Mouse (Mus musculus) left cerebral cortex, postnatal 10 days (tissue): ENCODE results near the gene Defb13. TPM values are rescaled to one million over a fixed set of nuclear protein-coding genes. Genes with fewer than 3 reads are reported as not detected.
A peak's percentile ranks its signal among the peaks of the same experiment; 100 is the strongest.
"Not testable (repeated sequence)": the region's sequence is repeated elsewhere in the genome, so short reads cannot be mapped to it uniquely, and the experiment has no call there.

Experiments used
- DNase-seq, 2 experiments: peaks; one replicate each; pipeline ENCODE4 v3.0.0; 2021 to 2022; ENCODE audit warnings: low spot score in 2 of 2, mixed read lengths in 1 of 2; ENCODE audit errors: extremely low spot score in 1 of 2
- intact Hi-C: fragments of 180-260 bp; cut with DNase I; formaldehyde crosslinking; loops from one replicate; pipeline ENCODE4 v1.15.1; 2025
- total RNA-seq, 2 experiments: library from RNA; stranded (reverse); gene quantifications; 2 replicates each; pipeline ENCODE4 v1.2.3; 2021

Defb13 gene
- total RNA-seq, result not detected

DNA sequence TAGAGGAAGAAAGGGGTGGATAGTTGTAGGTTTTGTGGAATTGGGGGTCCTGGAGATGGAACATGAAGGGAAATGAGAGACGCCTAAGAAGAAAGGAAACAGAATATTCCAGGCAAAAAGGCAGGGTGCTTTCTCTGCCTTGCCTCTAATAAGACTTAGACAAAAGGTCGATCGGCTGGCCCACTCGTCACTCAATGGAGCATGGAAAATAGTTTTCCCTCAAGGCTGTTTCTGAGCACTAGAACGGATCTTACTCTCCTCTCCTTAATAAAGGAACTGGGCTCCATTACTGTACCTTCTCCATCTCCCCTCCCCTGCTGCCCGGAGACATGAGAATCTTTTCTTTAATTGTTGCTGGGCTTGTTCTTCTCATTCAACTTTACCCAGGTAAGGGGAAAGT, at the start of gene Defb13:
TSS of gene Defb13 (plus strand) at position 301 of the 400 bp plus-strand sequence.
- intact Hi-C loops, result no loop called here
- DNase-seq, result no peak

- DNase-seq, intact Hi-C loops: not testable (repeated sequence)
Observed at GRCm38 (mm10) chr8:21906290-21906689, 40.3 kb upstream of the Defb13 start, which contains the start of gene Defb11. TSS of gene Defb11 (minus strand) at chr8:21906412.

DNA sequence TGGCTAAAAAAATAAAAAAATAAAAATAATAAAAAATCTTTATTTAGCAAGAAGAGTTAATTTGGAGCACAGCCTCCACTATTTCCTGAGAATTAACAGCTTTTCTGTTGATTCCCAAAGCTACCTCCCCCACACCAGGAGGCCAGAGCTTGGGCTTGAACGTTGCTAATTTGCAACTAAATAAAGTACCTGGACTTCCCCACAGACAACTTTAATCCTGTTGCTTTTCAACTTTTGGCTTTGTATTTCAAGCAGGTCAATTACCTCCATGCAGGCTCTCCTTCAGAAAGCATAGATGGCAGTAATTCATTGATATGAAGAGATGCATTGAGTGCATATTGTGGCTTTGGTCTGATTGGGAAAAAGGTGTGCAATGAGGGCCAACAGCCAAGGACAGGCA, 34.6 kb upstream of the Defb13 start:
- intact Hi-C loops, result no loop called here
- no peak for DNase-seq

DNA sequence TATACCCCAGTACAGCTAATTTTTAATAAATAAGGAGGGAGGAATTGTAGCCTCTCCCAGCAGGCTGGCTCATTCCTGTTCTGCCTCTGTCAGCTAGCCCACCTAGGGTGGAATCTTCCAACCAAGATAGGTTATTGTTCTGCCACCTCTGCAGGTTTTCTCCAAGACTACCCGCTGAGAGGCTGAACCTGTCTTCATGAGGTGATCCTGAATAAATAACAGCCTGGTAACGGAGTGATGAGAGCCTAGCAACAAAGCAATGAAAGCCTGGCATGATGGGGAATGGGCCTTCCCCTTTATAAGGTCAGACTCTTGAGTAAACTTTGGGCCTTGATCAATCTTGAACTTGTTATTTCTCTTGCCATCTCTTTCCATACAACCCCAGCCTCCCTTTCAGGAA, 34.0 kb upstream of the Defb13 start:
- intact Hi-C loops, result no loop called here
- DNase-seq, result no peak

DNA sequence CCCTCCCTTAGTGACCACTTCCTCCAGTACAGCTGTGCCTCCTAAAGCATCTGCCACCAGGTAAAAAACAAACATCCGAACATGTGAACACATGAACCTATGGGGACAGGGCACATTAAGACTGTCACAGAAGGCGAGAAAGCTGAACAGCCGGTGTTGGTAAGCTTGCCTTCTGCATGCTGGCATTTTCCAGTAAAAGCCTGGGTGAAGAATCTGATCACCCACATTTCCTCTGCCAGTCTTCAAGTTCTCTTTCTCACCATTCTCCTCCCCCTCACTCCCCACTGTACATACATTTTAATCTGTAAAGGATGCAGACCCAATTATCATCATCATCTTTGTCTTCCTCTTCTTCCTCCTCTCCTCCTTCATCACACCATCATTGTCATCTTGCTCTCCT, 30.9 kb upstream of the Defb13 start:
- intact Hi-C loops, result no loop called here
- DNase-seq, result no peak

DNA sequence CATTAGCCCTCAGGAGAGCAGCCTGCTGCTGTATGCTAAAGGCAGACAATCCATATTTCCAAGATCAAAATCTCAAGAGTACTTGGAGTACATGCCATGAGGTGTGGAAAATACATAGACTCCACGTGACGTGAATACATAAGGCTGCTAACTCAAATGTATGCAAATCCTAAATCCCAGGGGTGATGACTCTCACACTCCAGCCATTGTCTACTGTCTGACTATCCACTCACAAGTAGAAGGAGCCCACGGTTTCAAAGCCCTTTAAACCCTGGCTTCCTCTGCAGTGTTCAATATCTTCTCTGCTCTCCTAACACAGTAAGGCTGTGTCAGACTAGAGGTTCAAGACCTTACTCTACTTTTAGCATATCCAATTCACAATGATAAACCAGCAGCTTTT, 15.8 kb upstream of the Defb13 start:
- DNase-seq, intact Hi-C loops: not testable (repeated sequence)

DNA sequence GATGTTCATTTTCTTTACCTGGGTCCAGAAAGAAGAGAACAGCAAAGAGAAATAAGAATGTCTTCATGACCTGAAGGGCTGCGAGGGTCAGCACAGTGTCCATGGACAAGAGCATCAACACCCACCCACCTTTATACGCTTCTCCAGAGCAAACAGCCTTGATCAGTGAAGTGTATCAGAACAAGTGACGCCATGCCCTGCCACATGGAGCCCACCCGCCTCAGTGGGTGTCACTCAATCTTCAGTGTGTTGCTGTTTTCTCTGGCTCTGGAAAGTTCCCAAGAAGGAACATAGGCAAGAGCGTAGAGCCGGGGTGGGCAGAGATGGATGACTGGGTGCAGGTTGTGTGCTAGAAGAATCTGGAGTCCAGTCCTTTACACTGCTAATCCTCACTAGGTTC, 14.0 kb upstream of the Defb13 start, which contains the start of gene Defb15:
TSS of gene Defb15 (minus strand) at position 101 of the 400 bp plus-strand sequence.
- DNase-seq, result no peak
- intact Hi-C loops, result no loop called here

GRCm38 (mm10) chr8:21938052-21938451, 8.5 kb upstream of the Defb13 start, which contains the start of gene Defb35:
TSS of gene Defb35 (plus strand) at chr8:21938352.
- intact Hi-C loops, DNase-seq: not testable (repeated sequence)

GRCm38 (mm10) chr8:21947311-21948017, 902 bp downstream of the Defb13 start:
- DNase-seq, result no peak
- intact Hi-C loops, result no loop called here

DNA sequence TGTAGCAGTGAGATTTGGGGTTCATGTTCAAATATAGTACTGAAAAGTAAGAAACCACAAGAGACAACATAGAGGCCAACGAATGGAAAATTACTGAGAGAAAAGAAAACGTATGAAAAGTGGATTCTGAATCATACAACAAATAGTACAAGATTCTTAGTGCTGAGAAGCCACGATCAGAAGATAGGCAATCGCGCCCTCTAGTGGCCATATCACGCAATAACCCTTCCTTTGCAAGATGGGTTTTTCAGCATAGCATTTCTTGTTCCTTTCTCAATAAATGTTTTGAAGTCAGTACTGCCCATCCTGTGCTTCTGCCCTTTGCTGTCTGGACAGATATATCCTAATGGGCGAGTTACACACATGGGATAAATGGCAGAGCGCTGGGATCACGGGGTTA, 8.8 kb downstream of the Defb13 start:
- intact Hi-C loops, result loop anchor here (5.0 kb wide), 1 partner anchor 198 kb away; no protein-coding TSS in a partner anchor
- peak; percentile 31 to 54 for DNase-seq

GRCm38 (mm10) chr8:21956336-21956735, 9.8 kb downstream of the Defb13 start:
- no peak for DNase-seq
- intact Hi-C loops, result loop anchor here (5.0 kb wide), 1 partner anchor 199 kb away; no protein-coding TSS in a partner anchor

GRCm38 (mm10) chr8:21958414-21958813, 11.9 kb downstream of the Defb13 start, which contains the start of gene Fam90a1a:
TSS of gene Fam90a1a (plus strand) at chr8:21958714.
- intact Hi-C loops, result loop anchor here (5.0 kb wide), 1 partner anchor 201 kb away; no protein-coding TSS in a partner anchor
- no peak for DNase-seq

DNA sequence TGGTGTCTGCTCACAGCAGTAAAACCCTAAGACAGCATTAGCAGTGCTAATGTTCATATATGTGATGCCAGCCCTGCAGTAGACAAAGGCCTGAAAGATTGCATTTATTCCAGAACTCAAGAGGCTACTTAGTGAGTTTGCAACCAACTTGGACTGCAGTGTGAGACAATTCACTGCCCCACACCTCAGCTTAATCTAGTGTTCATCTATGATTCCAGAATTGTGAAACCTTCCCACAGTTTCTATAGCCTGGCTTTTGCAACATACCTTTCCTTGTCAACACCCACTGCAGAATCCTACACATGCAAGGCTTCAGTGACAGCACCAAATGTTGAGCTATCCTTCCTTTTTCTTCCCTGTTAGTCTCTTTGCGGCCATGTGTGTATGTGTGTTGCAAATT, 20.1 kb downstream of the Defb13 start:
- intact Hi-C loops, result no loop called here

GRCm38 (mm10) chr8:21969475-21969874, 22.9 kb downstream of the Defb13 start, which contains the start of gene Ccdc70:
TSS of gene Ccdc70 (plus strand) at chr8:21969775.
- DNase-seq, result no peak
- intact Hi-C loops, result no loop called here

More for the DNA sequence above, 20.1 kb downstream of the Defb13 start:
- no peak for DNase-seq

DNA sequence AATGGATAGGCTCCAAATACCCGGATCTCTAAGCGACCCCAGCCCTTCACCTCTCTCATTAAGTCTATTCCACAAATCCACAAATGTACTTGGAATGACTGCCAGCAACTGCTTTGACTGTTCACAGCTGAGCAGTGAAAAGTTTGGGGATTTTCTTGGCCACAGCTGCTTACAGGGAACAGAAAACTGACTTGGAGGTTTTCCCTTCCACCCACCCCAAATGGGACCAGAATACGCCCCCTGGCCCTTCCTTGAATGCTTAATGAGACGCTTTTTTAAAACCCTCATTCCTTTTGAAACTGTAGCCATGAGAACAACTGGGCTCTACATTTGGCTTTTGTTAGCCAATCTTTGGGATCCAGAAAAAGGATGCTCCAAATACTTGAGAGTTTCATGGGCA, 31.6 kb downstream of the Defb13 start:
- peak in 1 of 2 experiments; percentile 51 for DNase-seq
- intact Hi-C loops, result no loop called here

- DNase-seq, result peak in 1 of 2 experiments; percentile 8
- intact Hi-C loops, result no loop called here
Observed at GRCm38 (mm10) chr8:21981664-21982337, 35.2 kb downstream of the Defb13 start.

DNA sequence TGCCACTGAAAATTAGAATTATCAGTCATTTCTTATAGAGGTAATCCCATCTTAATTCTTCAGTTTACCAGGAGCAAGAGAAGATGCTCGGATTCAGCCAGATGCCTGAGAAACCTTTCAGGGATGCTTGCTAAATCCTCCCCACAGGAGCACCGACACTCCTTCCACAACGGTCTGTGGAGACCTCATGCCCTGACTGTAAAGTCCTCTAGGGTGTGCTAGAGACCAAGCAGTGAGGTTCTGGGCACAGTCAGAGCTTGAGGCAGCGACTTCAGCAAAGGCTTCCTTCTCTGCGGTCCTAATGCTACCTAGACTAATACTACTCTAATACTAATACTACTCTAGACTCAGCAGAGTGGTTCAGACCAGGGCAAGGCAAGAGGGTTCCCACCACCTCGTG, 45.6 kb downstream of the Defb13 start:
- intact Hi-C loops, result loop anchor here (5.0 kb wide), 2 partner anchors 55 to 175 kb away; partner anchors contain the start of gene Nek3
- peak; percentile 33 to 56 for DNase-seq

DNA sequence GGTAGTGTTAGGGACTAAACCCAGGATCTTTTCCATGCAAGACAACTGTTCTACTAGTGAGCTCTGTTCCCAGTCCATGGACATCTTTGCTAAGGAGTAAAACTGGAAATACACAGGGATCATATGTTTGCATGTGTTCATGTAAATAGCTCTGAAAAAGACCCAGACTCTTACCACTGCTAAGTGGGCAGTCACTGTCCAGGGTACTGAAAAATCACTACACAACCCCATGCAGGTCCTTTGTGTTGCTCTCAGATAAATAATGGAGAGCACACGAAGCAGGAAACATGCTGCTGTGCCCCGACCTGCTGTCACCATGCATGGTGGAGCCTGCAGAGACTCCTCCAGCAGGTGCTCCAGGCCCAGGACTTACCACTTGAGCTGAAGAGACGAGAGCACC, 48.6 kb downstream of the Defb13 start:
- intact Hi-C loops, result no loop called here
- no peak for DNase-seq
